Mouse (Mus musculus) CD4-positive, CD25-positive, alpha-beta regulatory T cell, adult 2 months (primary cell): ENCODE data around the gene Cant1.
"Not testable (repeated sequence)": the region's sequence is repeated elsewhere in the genome, so short reads cannot be mapped to it uniquely, and the experiment has no call there.

ENCODE experiments used
- DNase-seq: peaks from one replicate; pipeline ENCODE4 v3.0.0-alpha.2; 2012; ENCODE audit warnings: low read depth, low spot score

The Cant1 gene

DNA sequence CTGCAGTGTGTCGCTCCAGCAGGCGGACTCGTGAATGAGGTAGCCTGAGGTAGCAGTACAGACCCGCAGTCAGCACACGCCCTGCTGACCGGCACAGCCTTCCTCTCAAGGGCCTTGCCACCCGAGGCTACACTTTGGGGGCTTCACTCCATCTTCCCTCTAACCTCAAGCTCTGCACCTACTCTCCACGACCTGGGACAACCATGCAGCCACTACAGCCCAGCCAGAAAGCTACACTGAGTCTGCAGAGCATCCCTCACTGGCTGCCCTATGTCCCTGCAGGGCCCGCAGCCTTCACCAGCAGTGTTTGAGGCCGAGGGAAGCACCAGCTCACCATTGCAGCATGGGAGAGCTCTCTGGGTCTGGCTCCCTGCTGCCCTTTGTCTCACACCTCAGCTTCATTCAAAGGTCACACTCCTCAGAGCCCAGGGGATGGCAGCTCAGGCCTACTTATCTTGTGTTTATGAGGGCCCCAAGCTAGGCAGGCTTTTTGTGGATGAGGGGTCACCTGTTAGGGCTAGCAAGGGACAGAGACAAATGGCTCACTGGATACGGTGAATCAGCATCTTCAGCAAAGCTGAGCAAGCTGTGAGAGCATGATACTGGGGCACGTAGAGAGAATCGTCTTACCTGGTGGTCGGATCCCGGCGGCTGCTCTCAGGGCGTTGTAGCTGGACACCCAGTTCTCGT is 10.7 kb downstream of the Cant1 start:
- DNase-seq = no peak

DNA sequence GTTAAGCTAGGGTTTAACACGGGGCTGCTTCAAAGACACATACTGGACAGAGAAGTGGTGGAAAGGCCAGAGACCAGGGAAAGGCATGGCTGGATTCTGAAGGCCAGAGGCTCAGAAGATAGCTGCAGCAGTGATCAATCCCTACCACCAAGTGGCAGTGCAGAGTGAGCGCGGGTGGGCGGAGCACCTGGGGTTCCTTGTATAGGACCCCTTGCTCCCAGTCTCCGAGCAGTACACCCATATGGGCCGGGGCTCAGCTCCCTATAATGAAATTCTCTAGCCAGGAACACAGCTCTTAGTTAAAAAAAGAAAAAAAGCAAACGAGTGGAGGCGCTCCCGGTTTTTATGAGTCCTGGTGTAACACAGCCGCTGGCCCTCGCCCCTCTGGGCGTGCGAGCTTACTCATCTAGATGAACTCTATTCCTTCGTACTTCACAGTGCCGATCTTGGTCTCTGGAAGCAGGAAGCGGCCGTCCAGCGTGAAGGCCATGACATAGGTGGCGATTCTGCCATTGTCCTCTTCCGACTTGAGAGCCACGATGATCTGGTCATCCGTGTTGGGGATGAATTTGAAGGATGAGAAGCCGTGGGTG is 11.5 kb downstream of the Cant1 start:
- DNase-seq = no peak

DNA sequence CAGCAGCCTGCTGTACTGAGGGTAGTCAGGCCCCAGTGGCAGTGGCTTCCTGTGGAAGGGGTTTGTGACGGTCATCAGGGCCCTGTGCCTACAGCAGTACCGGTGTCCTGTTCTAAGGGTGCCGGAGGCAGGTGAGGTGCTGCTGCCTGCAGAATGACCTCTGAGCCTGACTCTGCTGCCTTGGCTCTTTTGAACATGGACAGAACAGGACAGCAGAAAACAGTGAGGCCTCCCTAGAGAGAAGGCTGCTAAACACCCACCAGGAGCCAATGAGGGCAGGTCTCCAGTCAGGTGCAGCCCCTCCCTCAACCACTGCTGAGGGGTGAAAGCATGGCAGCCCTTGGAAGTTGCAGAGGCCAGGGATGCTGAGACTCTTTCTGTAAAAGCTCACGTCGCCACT is 12.4 kb downstream of the Cant1 start:
- DNase-seq = no peak

DNA sequence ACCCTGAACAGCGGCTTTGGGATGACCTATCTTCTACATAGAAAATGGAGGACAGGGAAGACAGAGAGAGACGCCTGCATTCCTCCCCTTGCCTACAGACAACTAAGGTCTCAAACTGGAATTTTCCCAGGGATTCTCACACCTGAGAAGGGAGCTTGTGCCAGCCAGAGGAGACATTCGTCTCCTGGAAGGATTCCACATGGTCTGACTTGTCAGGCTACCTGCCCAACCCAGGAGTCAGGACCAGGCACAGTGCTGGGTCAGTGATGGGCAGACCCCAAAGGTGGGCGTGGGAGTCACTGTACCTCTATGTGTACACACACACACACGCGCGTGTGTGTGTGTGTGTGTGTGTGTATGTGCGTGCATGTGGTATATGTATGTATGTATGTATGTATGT is 13.6 kb downstream of the Cant1 start:
- DNase-seq = no peak

DNA sequence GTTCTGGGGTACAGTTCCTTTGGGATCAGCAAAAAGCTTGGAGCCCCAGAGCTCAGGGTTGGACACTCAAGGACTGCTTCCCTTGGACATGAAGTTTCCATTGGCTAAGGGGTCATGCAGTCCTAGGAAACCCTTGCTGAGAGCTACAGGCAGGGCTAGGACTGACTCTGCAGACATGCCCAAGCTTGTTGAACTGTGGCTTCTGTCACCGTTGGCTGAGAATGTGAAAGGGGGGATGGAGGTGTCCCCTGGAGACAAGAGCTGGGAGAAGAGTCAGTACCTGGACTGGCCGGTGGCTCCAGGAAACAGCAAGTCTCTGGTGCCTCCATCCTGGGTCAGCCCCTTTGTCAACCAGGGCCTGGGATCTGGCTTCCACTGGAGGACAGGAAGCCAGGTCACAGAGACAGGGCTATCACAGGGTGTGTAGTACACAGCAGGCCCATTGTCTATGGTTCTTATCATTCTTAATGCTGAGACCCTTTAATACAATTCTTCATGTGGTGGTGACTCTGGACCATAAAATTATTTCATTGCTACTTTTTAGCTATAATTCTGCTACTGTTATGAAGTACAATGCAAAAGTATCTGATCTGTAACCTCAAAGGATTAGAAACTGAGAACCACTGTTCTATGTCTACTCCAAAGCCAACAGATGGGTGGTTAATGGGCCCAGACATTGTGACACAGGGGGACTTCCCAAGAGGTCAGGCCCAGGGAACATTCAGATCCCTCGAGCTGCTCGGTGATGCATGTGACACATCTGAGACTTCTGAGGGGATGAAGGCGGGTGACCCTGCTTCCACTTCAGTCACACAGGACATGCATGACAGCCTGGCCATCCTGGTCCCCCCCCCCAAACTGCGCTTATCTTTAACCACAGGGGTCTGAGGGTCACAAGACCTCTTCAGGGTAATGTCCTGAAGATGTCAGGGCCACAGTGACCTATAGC is 14.7 kb downstream of the Cant1 start:
- no peak for DNase-seq

DNA sequence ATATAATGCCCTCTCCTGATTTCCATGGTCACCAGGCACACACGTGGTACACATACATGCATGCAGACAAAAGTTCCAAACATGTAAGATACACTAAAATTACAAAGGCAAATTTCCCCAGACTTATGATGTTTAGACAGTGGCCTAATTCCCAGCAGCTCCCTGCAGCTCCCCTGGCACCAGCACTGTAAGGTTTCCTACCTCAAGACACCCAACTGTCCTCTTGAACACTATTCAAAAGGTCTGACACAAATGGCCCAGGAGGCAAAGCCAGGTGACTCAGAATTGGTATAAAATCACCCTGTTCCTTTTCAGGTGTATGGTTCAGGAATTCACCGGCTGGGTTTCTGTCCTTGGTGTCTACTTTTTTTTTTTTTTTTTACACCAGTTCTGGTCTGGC is 15.7 kb downstream of the Cant1 start:
- no peak for DNase-seq

DNA sequence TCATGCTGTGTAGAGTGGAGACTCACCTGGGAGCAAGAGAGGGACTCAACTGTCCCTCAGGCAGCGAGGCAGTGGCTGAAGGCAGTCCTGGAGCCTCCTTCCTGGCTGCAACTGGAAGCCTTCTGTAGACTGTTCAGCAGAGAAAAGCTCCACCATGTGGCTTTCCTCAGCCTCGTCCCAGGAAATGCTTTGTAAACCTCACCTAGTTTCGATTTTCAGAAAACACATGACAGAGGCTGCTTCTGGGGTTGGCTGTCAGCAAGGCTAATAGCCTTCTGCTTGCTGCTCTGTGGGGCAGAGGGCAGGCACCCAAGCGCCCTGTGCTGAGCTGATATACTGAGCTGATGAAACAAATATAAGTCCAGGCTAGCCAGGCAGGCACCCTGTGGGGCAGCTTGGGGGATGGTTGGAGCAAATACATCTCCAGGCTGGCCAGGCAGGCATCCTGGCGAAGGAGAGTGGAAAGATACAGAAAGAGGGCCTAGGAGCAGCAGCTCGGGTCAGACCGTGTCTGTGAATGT is 17.1 kb downstream of the Cant1 start, which contains the start of gene Lgals3bp:
Lgals3bp (minus strand) TSS at position 333 of the 521 bp plus-strand sequence.
- DNase-seq = peak; percentile 82

DNA sequence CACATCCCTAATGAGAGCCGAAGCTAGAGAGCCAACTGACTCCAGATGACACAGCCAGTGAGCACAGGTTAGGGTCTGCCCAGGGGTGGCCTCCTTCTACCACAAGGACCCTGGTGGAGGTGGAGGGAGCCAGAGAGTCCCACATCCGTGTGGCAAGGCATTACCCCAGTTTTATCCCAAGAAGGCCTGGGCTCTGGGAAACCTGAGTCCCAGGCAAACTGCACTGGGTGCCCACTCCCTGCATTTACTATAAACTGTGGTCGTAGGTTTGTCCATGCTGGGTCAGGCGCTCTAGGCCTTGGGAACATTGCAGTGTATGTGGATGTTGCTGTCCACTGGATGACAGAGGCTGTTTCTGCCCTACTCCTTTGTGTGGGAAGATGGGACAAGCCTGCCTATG is 17.7 kb downstream of the Cant1 start:
- no peak for DNase-seq

DNA sequence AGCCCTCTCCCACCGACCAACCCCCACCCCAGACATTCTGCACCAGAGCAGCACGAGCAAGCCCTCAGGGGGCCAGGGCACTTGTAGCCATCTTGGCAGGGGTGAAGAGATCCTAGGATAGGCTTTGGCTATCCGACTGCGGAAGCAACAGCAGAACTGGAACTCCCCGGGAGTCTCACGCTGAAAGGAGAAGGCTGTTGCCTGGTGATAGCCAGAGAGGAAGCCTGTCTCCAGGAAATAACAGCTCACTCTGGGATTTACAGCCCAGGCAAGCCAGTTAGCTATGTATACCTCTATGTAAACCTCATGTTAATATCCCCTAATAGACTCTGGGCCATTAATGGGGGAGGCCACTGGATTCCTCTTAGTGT is 18.3 kb downstream of the Cant1 start:
- no peak for DNase-seq

DNA sequence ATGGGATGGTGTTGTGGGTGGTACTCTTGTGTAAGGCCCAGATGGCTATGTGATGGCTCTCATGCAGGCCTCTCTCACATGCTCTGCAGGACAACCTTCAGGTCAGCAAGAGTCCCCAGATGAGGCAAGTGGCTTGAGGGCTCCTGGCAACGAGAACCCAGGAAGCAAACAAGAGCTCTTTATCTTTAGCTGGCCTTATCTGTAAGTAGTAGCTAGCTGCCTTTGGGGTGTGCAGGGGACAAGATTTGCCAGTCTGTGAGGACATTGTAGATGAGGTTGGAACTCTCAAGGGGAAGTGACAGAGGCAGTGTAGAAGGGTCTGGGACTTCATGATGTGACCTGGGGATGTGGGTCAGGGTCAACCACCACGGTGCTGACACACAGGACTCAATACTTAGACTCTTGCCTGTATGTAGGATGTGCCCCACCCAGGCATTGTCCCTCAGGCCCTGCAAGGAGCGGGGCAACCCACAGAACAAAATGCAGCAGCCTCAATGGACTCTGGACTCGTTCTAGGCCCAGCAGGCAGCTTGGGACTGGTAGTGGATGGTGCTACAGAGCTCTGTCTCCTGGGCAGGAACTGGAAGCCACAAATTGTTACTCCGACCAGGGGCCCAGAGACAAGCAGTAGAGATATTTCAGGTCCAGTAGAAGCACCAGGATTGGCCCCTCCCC is 18.9 kb downstream of the Cant1 start:
- DNase-seq = no peak

DNA sequence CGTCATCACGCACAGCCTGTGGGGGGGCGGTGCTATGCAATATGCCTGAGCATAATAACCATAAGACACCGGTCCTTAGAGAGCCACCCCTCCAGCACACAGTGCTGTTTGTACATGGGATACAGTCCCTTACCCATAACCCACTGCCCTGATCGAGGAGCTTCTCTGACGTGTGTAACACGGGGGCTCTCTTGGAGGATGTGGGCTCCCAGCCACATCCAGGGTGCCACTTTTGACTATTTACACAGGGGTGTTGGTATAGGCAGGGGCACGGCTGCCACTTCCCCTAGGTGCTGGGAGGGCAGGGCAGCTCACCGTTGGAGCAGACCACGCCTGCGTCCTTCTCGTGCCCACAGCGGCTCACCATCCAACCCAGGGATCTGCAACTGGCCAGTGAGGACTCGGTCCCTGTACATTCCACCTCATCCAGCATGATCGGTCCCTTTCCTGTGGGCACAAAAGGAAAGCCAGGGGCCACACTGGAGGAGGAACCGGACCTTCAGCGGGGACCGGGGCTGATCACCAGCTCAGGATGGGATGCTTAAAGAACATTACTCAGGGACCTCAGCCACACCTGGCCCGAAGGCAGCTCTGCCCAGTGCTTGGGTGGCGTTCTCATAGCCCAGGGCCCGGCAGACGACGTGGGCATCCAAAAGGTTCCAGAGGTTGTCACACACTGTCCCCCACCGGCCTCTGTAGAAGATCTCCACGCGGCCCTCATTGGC is 20.9 kb downstream of the Cant1 start:
- DNase-seq = no peak

DNA sequence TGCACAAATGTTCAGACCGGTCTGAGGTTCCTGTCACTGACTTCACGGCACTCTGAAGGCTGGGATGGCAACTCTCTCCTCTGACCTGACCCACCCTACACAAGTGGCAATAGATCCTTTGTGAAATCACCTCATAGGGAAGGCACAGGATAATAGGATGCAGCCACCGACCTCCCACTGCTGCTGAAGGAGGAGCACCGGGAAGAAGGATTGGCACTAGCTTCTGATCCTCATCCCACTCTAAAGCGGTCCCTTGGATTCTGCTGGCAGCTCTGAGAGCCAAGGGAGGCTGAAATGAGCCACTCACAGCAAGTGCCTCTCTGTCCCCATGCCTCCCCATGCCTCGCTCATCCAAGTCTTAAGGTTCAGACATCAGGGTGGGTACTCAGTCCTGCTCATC is 24.3 kb downstream of the Cant1 start:
- DNase-seq = no peak

DNA sequence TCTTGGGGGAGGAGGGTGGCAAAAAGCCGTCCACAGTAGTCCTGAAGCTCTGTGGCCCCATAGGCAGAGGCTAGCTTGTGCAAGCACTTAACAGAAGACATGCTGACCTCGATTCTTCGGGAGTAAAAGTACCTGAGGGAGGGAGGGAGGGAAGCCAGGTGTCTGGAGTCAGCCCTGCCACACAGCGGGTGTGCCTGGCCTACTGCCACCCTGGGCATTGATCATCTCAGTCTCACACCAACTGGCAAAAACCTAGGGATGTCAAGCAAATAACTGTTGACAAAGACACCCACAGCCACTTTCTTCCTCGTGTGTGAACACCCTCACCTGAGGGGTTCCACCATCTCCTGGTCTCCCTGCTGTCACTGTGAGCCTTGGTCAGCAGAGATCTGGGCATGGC is 24.9 kb downstream of the Cant1 start:
- DNase-seq = no peak

DNA sequence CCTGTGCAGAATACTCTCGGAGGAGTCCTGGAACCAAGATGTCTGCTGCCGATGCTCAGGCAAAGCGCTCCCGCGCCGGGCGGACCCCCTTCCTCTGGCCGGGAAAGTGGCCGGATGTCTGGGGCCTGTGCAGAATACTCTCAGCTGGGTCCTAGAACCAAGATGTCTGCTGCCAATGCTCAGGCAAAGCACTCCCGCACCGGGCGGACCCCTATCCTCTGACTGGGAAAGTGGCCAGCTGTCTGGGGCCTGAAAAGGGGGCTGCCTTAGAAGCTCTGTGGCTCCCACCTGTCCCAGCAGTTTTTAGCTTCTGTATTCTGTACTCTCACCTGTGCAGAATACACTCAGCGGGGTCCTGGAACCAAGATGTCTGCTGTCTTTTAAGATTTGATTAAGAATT is 31.1 kb downstream of the Cant1 start:
- DNase-seq = not testable (repeated sequence)

DNA sequence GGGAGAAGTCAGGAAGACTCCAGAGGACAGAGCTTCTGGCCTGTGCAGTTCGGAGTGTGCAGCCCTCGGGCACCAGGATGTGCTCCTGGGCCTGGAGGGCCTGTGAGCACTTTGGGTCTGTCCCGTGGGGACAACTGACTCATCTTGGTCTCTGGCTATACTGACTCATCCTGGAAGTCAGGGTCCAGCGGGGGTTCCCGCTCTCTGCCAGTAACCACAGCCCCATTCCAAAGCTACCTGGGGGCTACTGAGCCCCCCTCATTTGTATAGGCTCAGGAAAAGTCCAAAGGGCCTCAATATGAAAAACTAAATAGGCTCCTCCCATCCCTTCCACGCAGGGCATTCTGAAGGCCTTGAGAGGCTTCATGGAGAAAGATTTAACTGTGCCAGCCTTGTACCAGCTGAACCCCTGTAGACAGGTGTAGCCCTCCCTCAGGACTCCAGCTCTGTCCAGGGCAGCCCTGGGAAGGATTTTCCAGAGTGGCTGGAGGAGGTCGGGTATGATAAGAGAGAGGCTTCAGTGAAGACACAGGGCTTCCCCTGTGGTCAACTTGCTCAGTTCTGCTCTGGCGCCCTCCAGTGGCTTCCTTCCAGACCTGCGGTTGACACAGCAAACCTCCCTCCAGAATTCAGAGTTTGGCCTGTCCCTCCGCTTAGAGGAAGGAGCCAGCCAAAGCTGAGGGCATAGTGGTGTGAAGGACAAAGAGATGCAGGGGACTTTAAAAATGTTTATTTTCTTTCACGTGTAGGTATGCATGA is 39.5 kb downstream of the Cant1 start:
- DNase-seq = peak; percentile 85

DNA sequence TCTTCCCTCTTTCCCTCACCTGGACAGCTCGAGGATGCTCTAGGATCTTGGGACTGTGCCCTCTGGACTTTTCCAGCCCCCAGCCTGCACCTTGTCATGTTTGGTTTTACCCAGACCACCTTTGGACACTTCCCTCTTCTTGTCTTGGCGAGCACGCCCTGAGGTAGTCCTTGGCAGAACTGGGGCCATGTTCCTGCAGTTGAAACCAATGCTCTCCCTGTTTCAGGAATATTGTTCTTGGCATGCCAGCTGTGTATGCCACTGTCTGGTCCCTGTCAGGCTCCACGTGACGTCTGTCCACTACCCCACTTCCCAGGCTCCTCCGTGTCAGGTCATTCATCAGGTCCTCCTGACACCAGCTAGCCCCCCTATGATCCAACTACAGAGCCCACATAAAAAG is 40.2 kb downstream of the Cant1 start:
- no peak for DNase-seq

DNA sequence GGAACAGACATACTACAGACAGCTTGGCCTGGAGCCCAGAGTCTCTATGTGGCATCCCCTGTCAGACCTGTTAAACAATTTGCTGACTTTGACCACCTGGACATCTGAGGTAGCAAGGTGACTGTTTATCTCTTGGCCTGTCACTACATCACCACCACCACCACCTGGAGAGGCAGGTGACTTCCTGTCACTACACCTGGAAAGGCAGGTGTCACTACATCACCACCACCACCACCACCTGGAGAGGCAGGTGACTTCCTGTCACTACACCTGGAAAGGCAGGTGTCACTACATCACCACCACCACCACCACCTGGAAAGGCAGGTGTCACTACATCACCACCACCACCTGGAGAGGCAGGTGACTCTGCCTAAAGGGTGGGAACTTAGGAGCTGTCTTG is 42.6 kb downstream of the Cant1 start:
- DNase-seq = not testable (repeated sequence)

DNA sequence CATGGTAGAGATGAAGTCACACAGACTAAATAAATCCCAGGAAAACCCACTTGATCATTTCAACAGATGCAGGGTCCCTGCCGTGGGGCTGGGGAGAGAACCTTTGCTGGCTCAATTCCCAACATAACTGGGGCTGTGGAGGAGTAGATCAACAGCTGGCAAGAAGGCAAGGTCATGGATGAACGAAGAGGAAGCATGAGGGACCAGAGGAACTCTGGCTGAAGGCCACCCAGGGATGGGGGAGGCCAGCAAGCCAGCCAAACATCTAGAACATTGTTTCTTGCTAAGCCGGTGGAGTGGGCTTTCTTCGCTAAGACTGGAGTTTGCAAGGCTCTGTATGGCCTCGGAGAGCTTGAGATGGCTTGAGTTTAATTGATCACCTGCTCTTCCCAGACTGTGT is 43.0 kb downstream of the Cant1 start:
- no peak for DNase-seq

DNA sequence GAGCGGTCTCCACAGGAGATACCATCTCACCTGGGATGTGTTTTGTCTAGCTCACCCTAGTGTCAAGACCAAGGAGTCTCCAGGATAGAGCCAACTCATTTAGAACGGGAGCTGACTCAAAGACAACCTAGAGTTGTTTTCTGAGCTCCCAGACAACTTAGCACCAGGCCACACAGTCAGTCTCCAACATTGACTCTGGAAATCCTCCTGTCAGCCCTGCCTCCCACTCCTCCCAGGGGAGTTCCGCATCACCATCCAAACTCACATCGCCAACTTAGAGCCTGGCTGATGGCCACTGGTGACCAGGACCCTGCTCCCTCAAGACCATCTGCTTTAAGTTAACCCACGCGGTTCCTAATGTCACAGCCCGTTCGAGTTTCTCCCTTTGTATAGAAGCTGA is 43.4 kb downstream of the Cant1 start:
- no peak for DNase-seq

DNA sequence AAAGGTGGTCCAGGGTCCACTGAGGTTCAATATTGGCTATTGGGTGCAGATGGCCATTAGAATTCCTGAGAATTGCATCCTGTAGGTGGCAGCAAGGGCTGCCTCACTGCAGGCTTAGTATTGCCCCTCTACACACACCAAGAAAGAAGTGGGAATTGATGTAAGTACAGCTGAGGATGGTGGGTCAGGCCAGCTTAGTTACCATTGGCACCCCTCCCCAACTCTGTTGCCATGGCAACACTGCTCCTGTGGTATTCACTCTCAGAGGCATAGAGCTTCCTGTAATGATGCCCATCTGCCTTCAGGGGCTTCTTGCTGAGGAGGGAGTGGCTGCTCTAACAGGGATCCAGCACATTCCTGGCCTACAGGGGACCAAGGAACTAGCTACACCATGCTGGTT is 43.9 kb downstream of the Cant1 start:
- DNase-seq = no peak
